29 mouse cellular contexts compared by ENCODE assay signal in the genomic region with DNA sequence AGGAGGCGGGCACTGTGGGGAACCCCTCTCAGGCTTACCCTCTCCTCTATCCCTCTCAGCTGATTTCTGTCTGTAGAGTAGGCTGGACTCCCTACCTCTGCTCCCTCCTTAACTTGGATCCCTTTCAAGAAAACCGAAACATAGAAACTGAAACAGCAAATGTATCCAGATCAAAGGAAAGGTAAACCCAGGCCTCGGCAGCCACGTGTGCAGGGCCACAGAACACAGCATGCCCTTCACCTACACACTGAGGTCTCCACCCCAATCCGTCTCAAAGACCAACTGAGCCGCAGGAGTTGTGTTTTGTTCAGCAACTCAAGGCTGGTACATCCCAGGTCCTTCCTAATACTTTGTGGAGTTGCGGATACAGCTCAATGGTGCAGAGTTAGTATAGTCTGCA. TPM values are rescaled to one million over a fixed set of nuclear protein-coding genes. Genes with fewer than 3 reads are reported as not detected.
DNase-seq lines count a peak whose midpoint lies in the region; ATAC-seq and TF ChIP-seq lines count a peak whose summit lies in the region.
"Had no signal": no experiment of that assay in that cellular context is flagged by ENCODE, and none has a peak within 500 bp of the region (broad histone marks: within the 10 kb centered on the region; RNA-seq: fewer than 3 reads in every experiment).

No protein-coding gene starts in this region.

- DNase-seq in liver: no peak
- peak; percentile 41 for DNase-seq in R1 (ENCODE audit: low read depth, low spot score)
- no peak for DNase-seq in heart, postnatal 36 days
- DNase-seq in thymus, adult 2 months: no peak
- DNase-seq: adrenal gland, postnatal 10 days; B cell, adult 2 months; cerebellum, adult 11 months; cerebellum, adult 9-11 months; gastrocnemius, postnatal 14 days; heart, postnatal 4 days; kidney, adult 11 months; kidney, postnatal 36 days; left cerebral cortex, postnatal 4 days; lung, adult 2 months; lung, postnatal 36 days; right cerebral cortex, adult 18-20 months; thymus, postnatal 25 days had no signal

- H3K4me3 ChIP-seq in liver, embryonic 12.5 days: no peak overlapping the region
- no peak overlapping the region for H3K4me3 ChIP-seq in embryonic facial prominence, embryonic 15.5 days (replicated peaks)
- no peak overlapping the region for H3K4me3 ChIP-seq in stomach, embryonic 14.5 days (ENCODE audit: low read depth, low read length)
- H3K4me3 ChIP-seq in thymus, adult 2 months (ENCODE audit: control insufficient read depth, insufficient read depth, low read length): no peak overlapping the region
- H3K4me3 ChIP-seq: heart, embryonic 10.5 days; hindbrain, embryonic 13.5 days; layer of hippocampus, adult 2 months; midbrain, embryonic 12.5 days; myocyte; neural tube, embryonic 12.5 days had no signal

- intact Hi-C loops in heart, postnatal 36 days (cut with DNase I): no loop called here

- H3K9ac ChIP-seq in liver, embryonic 12.5 days: no peak overlapping the region
- H3K9ac ChIP-seq in embryonic facial prominence, embryonic 15.5 days: no peak overlapping the region
- H3K9ac ChIP-seq in stomach, embryonic 14.5 days (replicated peaks; ENCODE audit: low read depth, low read length): no peak overlapping the region
- H3K9ac ChIP-seq: hindbrain, embryonic 13.5 days; midbrain, embryonic 12.5 days; neural tube, embryonic 12.5 days had no signal

- 0 out of 2 replicates have a peak, but pooled peaks have one; percentile 28 for ATAC-seq in liver, embryonic 12.5 days
- ATAC-seq in embryonic facial prominence, embryonic 15.5 days (ENCODE audit: insufficient number of reproducible peaks, low FRiP score, low TSS enrichment, low read depth): no peak
- ATAC-seq in stomach, embryonic 14.5 days (ENCODE audit: insufficient number of reproducible peaks, insufficient read depth, low FRiP score, low read depth): 0 out of 2 replicates have a peak, but pooled peaks have one; percentile 28
- ATAC-seq: forebrain, embryonic 14.5 days had no signal

- H3K27ac ChIP-seq in liver, embryonic 12.5 days: no peak overlapping the region
- H3K27ac ChIP-seq in embryonic facial prominence, embryonic 15.5 days (replicated peaks): peak overlapping the region; percentile 51
- H3K27ac ChIP-seq in stomach, embryonic 14.5 days (ENCODE audit: low read length): no peak overlapping the region
- no peak overlapping the region for H3K27ac ChIP-seq in thymus, adult 2 months (ENCODE audit: control insufficient read depth, insufficient read depth, low read length)
- H3K27ac ChIP-seq: heart, embryonic 10.5 days; hindbrain, embryonic 13.5 days; layer of hippocampus, adult 2 months; midbrain, embryonic 12.5 days; neural tube, embryonic 12.5 days had no signal

- 67% methylated on average over 7 of the region's 7 CpGs for whole genome bisulfite sequencing in liver, embryonic 12.5 days (ENCODE audit: insufficient replicate concordance)
- WGBS in embryonic facial prominence, embryonic 15.5 days: 67% methylated on average over 7 of the region's 7 CpGs
- 67% methylated on average over 7 of the region's 7 CpGs for WGBS in stomach, embryonic 14.5 days
- WGBS in thymus, adult 2 months: 74% methylated on average over 7 of the region's 7 CpGs

- H3K9me3 ChIP-seq in liver, embryonic 12.5 days (replicated peaks): no peaks in the 10 kb centered on the region
- H3K9me3 ChIP-seq in embryonic facial prominence, embryonic 15.5 days (replicated peaks): no peaks in the 10 kb centered on the region
- H3K9me3 ChIP-seq in stomach, embryonic 14.5 days (ENCODE audit: control insufficient read depth, low read depth, low read length): no peaks in the 10 kb centered on the region
- H3K9me3 ChIP-seq: heart, embryonic 10.5 days; hindbrain, embryonic 13.5 days; midbrain, embryonic 12.5 days; neural tube, embryonic 12.5 days had no signal

- H3K4me2 ChIP-seq in liver, embryonic 12.5 days: no peak overlapping the region
- no peak overlapping the region; the same call in 1 of the 2 replicates for H3K4me2 ChIP-seq in embryonic facial prominence, embryonic 15.5 days (replicated peaks)
- no peak overlapping the region for H3K4me2 ChIP-seq in stomach, embryonic 14.5 days (replicated peaks; ENCODE audit: low read depth, low read length)
- H3K4me2 ChIP-seq: hindbrain, embryonic 13.5 days; midbrain, embryonic 12.5 days; neural tube, embryonic 12.5 days had no signal

- peaks cover 72% of the 10 kb centered on the region for H3K4me1 ChIP-seq in liver, embryonic 12.5 days
- peaks cover 62% of the 10 kb centered on the region for H3K4me1 ChIP-seq in embryonic facial prominence, embryonic 15.5 days
- peaks cover 35% of the 10 kb centered on the region for H3K4me1 ChIP-seq in stomach, embryonic 14.5 days (ENCODE audit: control insufficient read depth, insufficient read depth, low read length)
- no peaks in the 10 kb centered on the region; the same call in 1 of the 2 replicates for H3K4me1 ChIP-seq in thymus, adult 2 months (replicated peaks; ENCODE audit: control insufficient read depth, insufficient read depth, low read length)

- no peak for TF ChIP-seq CTCF in thymus, adult 2 months (IDR thresholded peaks at IDR 0.05; ENCODE audit: borderline replicate concordance, control insufficient read depth, extremely low read depth, insufficient read depth, low read length, poor library complexity)

- no peaks in the 10 kb centered on the region for H3K36me3 ChIP-seq in liver, embryonic 12.5 days
- H3K36me3 ChIP-seq in embryonic facial prominence, embryonic 15.5 days: no peaks in the 10 kb centered on the region
- H3K36me3 ChIP-seq in stomach, embryonic 14.5 days (ENCODE audit: control insufficient read depth, insufficient read depth, low read length): no peaks in the 10 kb centered on the region
- H3K36me3 ChIP-seq in thymus, adult 2 months (ENCODE audit: control insufficient read depth, insufficient read depth, low read length): no peaks in the 10 kb centered on the region
- H3K36me3 ChIP-seq: hindbrain, embryonic 13.5 days; midbrain, embryonic 12.5 days; neural tube, embryonic 12.5 days had no signal

- no peak for TF ChIP-seq POLR2A in thymus, adult 2 months (IDR thresholded peaks at IDR 0.05; ENCODE audit: control insufficient read depth, extremely low read depth, insufficient read depth, low read length, poor library complexity)

- no peaks in the 10 kb centered on the region for H3K27me3 ChIP-seq in liver, embryonic 12.5 days (replicated peaks)
- no peaks in the 10 kb centered on the region for H3K27me3 ChIP-seq in embryonic facial prominence, embryonic 15.5 days
- H3K27me3 ChIP-seq in stomach, embryonic 14.5 days (ENCODE audit: control insufficient read depth, insufficient read depth, low read length): no peaks in the 10 kb centered on the region
- H3K27me3 ChIP-seq in thymus, adult 2 months (ENCODE audit: control insufficient read depth, insufficient read depth, low read length): no peaks in the 10 kb centered on the region
- H3K27me3 ChIP-seq: hindbrain, embryonic 13.5 days; midbrain, embryonic 12.5 days; neural tube, embryonic 12.5 days had no signal

RNA-seq across cellular contexts. Expression of a gene that starts 10.5 kb away (rescaled TPM):
- 13.0 and 15.1 TPM in 2 replicates for polyA plus RNA-seq in liver, embryonic 12.5 days (2016; fragmentation: Nextera tagmentation; extraction: Ambion mirVana)
- polyA plus RNA-seq in embryonic facial prominence, embryonic 15.5 days (2015; fragmentation: Nextera tagmentation; extraction: Ambion mirVana): 33.2 and 36.1 TPM in 2 replicates
- polyA plus RNA-seq in stomach, embryonic 14.5 days (2014; fragmentation: Nextera tagmentation; extraction: Ambion mirVana): 44.1 and 44.9 TPM in 2 replicates
- 10 to 100 TPM; 54.6 to 62.5 TPM for total RNA-seq in heart, postnatal 36 days (2021)
- polyA plus RNA-seq in thymus, adult 2 months (2012; rRNA removed): 59.2 and 62.1 TPM in 2 replicates

RNA-seq across cellular contexts. Expression of a gene that starts 39.5 kb away (rescaled TPM):
- 0.28 TPM in 1 of 2 replicates, not detected in the other for polyA plus RNA-seq in liver, embryonic 12.5 days (2016; fragmentation: Nextera tagmentation; extraction: Ambion mirVana)
- 3.7 and 5.0 TPM in 2 replicates for polyA plus RNA-seq in embryonic facial prominence, embryonic 15.5 days (2015; fragmentation: Nextera tagmentation; extraction: Ambion mirVana)
- polyA plus RNA-seq in stomach, embryonic 14.5 days (2014; fragmentation: Nextera tagmentation; extraction: Ambion mirVana): 0.93 and 1.5 TPM in 2 replicates
- total RNA-seq in heart, postnatal 36 days (2021): not detected
- polyA plus RNA-seq in thymus, adult 2 months (2012; rRNA removed): 1.4 and 1.9 TPM in 2 replicates
- total RNA-seq: common myeloid progenitor, adult 5-6 weeks; gastrocnemius, postnatal 14 days; granulocyte monocyte progenitor cell, adult 5-6 weeks; heart, postnatal 4 days had no signal
- polyA plus RNA-seq: lung, adult 2 months; myocyte had no signal

RNA-seq across cellular contexts. Expression of a gene that starts 49.8 kb away (rescaled TPM):
- 15.5 and 18.2 TPM in 2 replicates for polyA plus RNA-seq in liver, embryonic 12.5 days (2016; fragmentation: Nextera tagmentation; extraction: Ambion mirVana)
- 10.6 and 11.1 TPM in 2 replicates for polyA plus RNA-seq in embryonic facial prominence, embryonic 15.5 days (2015; fragmentation: Nextera tagmentation; extraction: Ambion mirVana)
- 5.7 and 6.8 TPM in 2 replicates for polyA plus RNA-seq in stomach, embryonic 14.5 days (2014; fragmentation: Nextera tagmentation; extraction: Ambion mirVana)
- total RNA-seq in heart, postnatal 36 days (2021): 1 to 10 TPM; 2.9 to 3.0 TPM
- 31.0 and 41.5 TPM in 2 replicates for polyA plus RNA-seq in thymus, adult 2 months (2012; rRNA removed)
